Mouse (Mus musculus) lung, postnatal 4 days (tissue): ENCODE results near the gene Nkain2.

Experiments
- DNase-seq, 2 experiments: peaks; one replicate each; pipeline ENCODE4 v3.0.0; 2021

Nkain2 gene

GRCm38 (mm10) chr10:32576559-32577275 is 313.5 kb downstream of the Nkain2 start:
- no peak for DNase-seq

- no peak for DNase-seq
These were observed 332.6 kb downstream of the Nkain2 start for GRCm38 (mm10) chr10:32557673-32558072.

- DNase-seq, result no peak
These were observed 354.2 kb downstream of the Nkain2 start for GRCm38 (mm10) chr10:32536057-32536456.

- no peak for DNase-seq
These were observed 379.4 kb downstream of the Nkain2 start for GRCm38 (mm10) chr10:32510821-32511220.

- DNase-seq, result no peak
These were observed 395.6 kb downstream of the Nkain2 start for GRCm38 (mm10) chr10:32494591-32495182.

- no peak for DNase-seq
These were observed 396.7 kb downstream of the Nkain2 start for GRCm38 (mm10) chr10:32493600-32493999.

- no peak for DNase-seq
These were observed 427.5 kb downstream of the Nkain2 start for GRCm38 (mm10) chr10:32462726-32463125.

- DNase-seq, result no peak
These were observed 450.2 kb downstream of the Nkain2 start for GRCm38 (mm10) chr10:32439932-32440519.

- no peak for DNase-seq
These were observed 476.0 kb downstream of the Nkain2 start for GRCm38 (mm10) chr10:32414228-32414627.

- no peak for DNase-seq
These were observed 478.9 kb downstream of the Nkain2 start for GRCm38 (mm10) chr10:32411331-32411730.

GRCm38 (mm10) chr10:32400961-32401360 is 489.3 kb downstream of the Nkain2 start:
- no peak for DNase-seq

GRCm38 (mm10) chr10:32393859-32394521 is 496.3 kb downstream of the Nkain2 start:
- no peak for DNase-seq

GRCm38 (mm10) chr10:32393326-32393725 is 496.9 kb downstream of the Nkain2 start:
- no peak for DNase-seq

- DNase-seq, result no peak
These were observed 577.5 kb downstream of the Nkain2 start for GRCm38 (mm10) chr10:32312754-32313153.

- no peak for DNase-seq
These were observed 589.2 kb downstream of the Nkain2 start for GRCm38 (mm10) chr10:32301024-32301597.

- no peak for DNase-seq
These were observed 599.8 kb downstream of the Nkain2 start for GRCm38 (mm10) chr10:32290487-32290886.

GRCm38 (mm10) chr10:32283690-32284089 is 606.6 kb downstream of the Nkain2 start:
- DNase-seq, result no peak

- no peak for DNase-seq
These were observed 646.9 kb downstream of the Nkain2 start for GRCm38 (mm10) chr10:32243266-32243882.

- DNase-seq, result no peak
These were observed 649.1 kb downstream of the Nkain2 start for GRCm38 (mm10) chr10:32241168-32241567.

GRCm38 (mm10) chr10:32182951-32183350 is 707.3 kb downstream of the Nkain2 start:
- no peak for DNase-seq

GRCm38 (mm10) chr10:32091354-32091753 is 798.9 kb downstream of the Nkain2 start:
- no peak for DNase-seq

GRCm38 (mm10) chr10:32060396-32060795 is 829.9 kb downstream of the Nkain2 start:
- DNase-seq, result no peak

- DNase-seq, result no peak
These were observed 832.0 kb downstream of the Nkain2 start for GRCm38 (mm10) chr10:32058251-32058650.
